Mouse (Mus musculus): ENCODE measurements around the gene Ankrd33.

GRCm38 (mm10) chr15:101160128-101160527 lies 44.6 kb downstream of the Ankrd33 start:
- TF ChIP-seq CTCF (IDR thresholded peaks at IDR 0.05; ENCODE audit: low read depth, low read length) (no peak), POLR2AphosphoS5 (IDR thresholded peaks at IDR 0.05; ENCODE audit: insufficient replicate concordance, low read depth, low read length) (no peak), GATA1 (IDR thresholded peaks at IDR 0.05; ENCODE audit: borderline replicate concordance, low read length) (no peak), TAL1 (conservative IDR thresholded peaks at IDR 0.05; ENCODE audit: low read depth, low read length) (no peak)

Measured in G1E (cell line).